ENCODE assay signal across 31 mouse cellular contexts in genomic region chr4:51627289-51627688, GRCm38 (mm10).
DNase-seq lines count a peak whose midpoint lies in the region; ATAC-seq lines count a peak whose summit lies in the region.
"Had no signal": no experiment of that assay in that cellular context is flagged by ENCODE, and none has a peak within 500 bp of the region (broad histone marks: within the 10 kb centered on the region; RNA-seq: fewer than 3 reads in every experiment).

No protein-coding gene starts in this region.

- H3K27me3 ChIP-seq in hindbrain, embryonic 15.5 days: no peaks in the 10 kb centered on the region
- H3K27me3 ChIP-seq in hindbrain, embryonic 12.5 days: no peaks in the 10 kb centered on the region
- no peaks in the 10 kb centered on the region for H3K27me3 ChIP-seq in midbrain, embryonic 15.5 days (replicated peaks)
- no peaks in the 10 kb centered on the region for H3K27me3 ChIP-seq in midbrain, embryonic 11.5 days (ENCODE audit: control insufficient read depth, insufficient read depth, low read length)
- H3K27me3 ChIP-seq: embryonic facial prominence, embryonic 12.5 days; heart, embryonic 12.5 days; limb, embryonic 12.5 days; liver, embryonic 15.5 days; megakaryocyte, embryonic 14.5 days had no signal

- H3K4me1 ChIP-seq in hindbrain, embryonic 15.5 days (replicated peaks): no peaks in the 10 kb centered on the region
- no peaks in the 10 kb centered on the region for H3K4me1 ChIP-seq in hindbrain, embryonic 12.5 days
- no peaks in the 10 kb centered on the region for H3K4me1 ChIP-seq in midbrain, embryonic 15.5 days
- no peaks in the 10 kb centered on the region for H3K4me1 ChIP-seq in midbrain, embryonic 11.5 days (ENCODE audit: control insufficient read depth, insufficient read depth, low read length)
- H3K4me1 ChIP-seq: embryonic facial prominence, embryonic 12.5 days; heart, embryonic 12.5 days; limb, embryonic 12.5 days; liver, embryonic 15.5 days; megakaryocyte, embryonic 14.5 days had no signal

- H3K27ac ChIP-seq in hindbrain, embryonic 15.5 days (replicated peaks): no peak overlapping the region
- no peak overlapping the region for H3K27ac ChIP-seq in hindbrain, embryonic 12.5 days
- no peak overlapping the region for H3K27ac ChIP-seq in midbrain, embryonic 15.5 days
- no peak overlapping the region for H3K27ac ChIP-seq in midbrain, embryonic 11.5 days (ENCODE audit: low read depth, low read length)
- H3K27ac ChIP-seq: embryonic facial prominence, embryonic 12.5 days; heart, adult 2 months; limb, embryonic 12.5 days; liver, embryonic 15.5 days; stomach, postnatal 0 days had no signal

- H3K9me3 ChIP-seq in hindbrain, embryonic 15.5 days: no peaks in the 10 kb centered on the region
- no peaks in the 10 kb centered on the region for H3K9me3 ChIP-seq in hindbrain, embryonic 12.5 days (replicated peaks)
- H3K9me3 ChIP-seq in midbrain, embryonic 15.5 days: no peaks in the 10 kb centered on the region
- H3K9me3 ChIP-seq in midbrain, embryonic 11.5 days (ENCODE audit: control insufficient read depth, low read length): no peaks in the 10 kb centered on the region
- H3K9me3 ChIP-seq: embryonic facial prominence, embryonic 12.5 days; heart, embryonic 12.5 days; limb, embryonic 12.5 days; liver, embryonic 15.5 days; megakaryocyte, embryonic 14.5 days had no signal

- H3K4me3 ChIP-seq in hindbrain, embryonic 15.5 days: no peak overlapping the region
- H3K4me3 ChIP-seq in hindbrain, embryonic 12.5 days: no peak overlapping the region
- H3K4me3 ChIP-seq in midbrain, embryonic 15.5 days: no peak overlapping the region
- H3K4me3 ChIP-seq in midbrain, embryonic 11.5 days (ENCODE audit: low read depth, low read length): no peak overlapping the region
- H3K4me3 ChIP-seq: embryonic facial prominence, embryonic 12.5 days; heart, adult 2 months; heart, embryonic 12.5 days; limb, embryonic 12.5 days; liver, embryonic 15.5 days; megakaryocyte, embryonic 14.5 days had no signal

- H3K4me2 ChIP-seq in hindbrain, embryonic 15.5 days: no peak overlapping the region
- H3K4me2 ChIP-seq in hindbrain, embryonic 12.5 days (replicated peaks): no peak overlapping the region
- H3K4me2 ChIP-seq in midbrain, embryonic 15.5 days: no peak overlapping the region
- no peak overlapping the region for H3K4me2 ChIP-seq in midbrain, embryonic 11.5 days
- H3K4me2 ChIP-seq: embryonic facial prominence, embryonic 12.5 days; heart, embryonic 12.5 days; limb, embryonic 12.5 days; liver, embryonic 15.5 days; lung, embryonic 14.5 days had no signal

- 44% methylated on average over 3 of the region's 3 CpGs for WGBS in hindbrain, embryonic 15.5 days
- 63% methylated on average over 3 of the region's 3 CpGs for WGBS in hindbrain, embryonic 12.5 days
- WGBS in midbrain, embryonic 15.5 days: 48% methylated on average over 3 of the region's 3 CpGs
- WGBS in midbrain, embryonic 11.5 days: 66% methylated on average over 3 of the region's 3 CpGs

- no peak for DNase-seq in midbrain, embryonic 11.5 days (ENCODE audit: low spot score, missing footprints)
- peak; percentile 36 for DNase-seq in brain, adult 2 months (ENCODE audit: low read depth, low spot score)
- peak; percentile 12 for DNase-seq in brain, embryonic 18.5 days (ENCODE audit: low read depth, low spot score)
- no peak for DNase-seq in urinary bladder, adult 2 months (ENCODE audit: low spot score)
- DNase-seq: adrenal gland, adult 2 months; adrenal gland, postnatal 36 days; B cell, adult 2 months; cerebellum, adult 11 months; cerebellum, adult 9-10 months; embryo, embryonic 11 days; heart, adult 2 months; heart, postnatal 4 days; kidney, adult 9 months; kidney, postnatal 14 days; layer of hippocampus, adult 9-11 months; lung, embryonic 14.5 days; lung, postnatal 14 days; right cerebral cortex, postnatal 4 days; thymus, adult 2 months; thymus, postnatal 36 days had no signal

- no peak overlapping the region for H3K9ac ChIP-seq in hindbrain, embryonic 15.5 days
- no peak overlapping the region for H3K9ac ChIP-seq in hindbrain, embryonic 12.5 days
- H3K9ac ChIP-seq in midbrain, embryonic 15.5 days: no peak overlapping the region
- H3K9ac ChIP-seq in midbrain, embryonic 11.5 days (ENCODE audit: low read length): no peak overlapping the region
- H3K9ac ChIP-seq: embryonic facial prominence, embryonic 12.5 days; heart, embryonic 12.5 days; limb, embryonic 12.5 days; liver, embryonic 15.5 days; lung, embryonic 14.5 days had no signal

- 0 out of 2 replicates have a peak, but pooled peaks have one; percentile 59 for ATAC-seq in hindbrain, embryonic 15.5 days (ENCODE audit: low FRiP score, low read depth)
- no peak for ATAC-seq in hindbrain, embryonic 12.5 days (ENCODE audit: low FRiP score)
- peak; percentile 75; the same call in 1 of the 2 replicates for ATAC-seq in midbrain, embryonic 15.5 days (replicated peaks)
- no peak for ATAC-seq in midbrain, embryonic 11.5 days (ENCODE audit: low FRiP score)
- ATAC-seq: activated CD4-positive, CD25-positive, alpha-beta regulatory T cell, adult 4 months; intestine, postnatal 0 days had no signal

- H3K36me3 ChIP-seq in hindbrain, embryonic 15.5 days: no peaks in the 10 kb centered on the region
- no peaks in the 10 kb centered on the region for H3K36me3 ChIP-seq in hindbrain, embryonic 12.5 days
- no peaks in the 10 kb centered on the region for H3K36me3 ChIP-seq in midbrain, embryonic 15.5 days (replicated peaks)
- H3K36me3 ChIP-seq in midbrain, embryonic 11.5 days (ENCODE audit: control insufficient read depth, insufficient read depth, low read length): no peaks in the 10 kb centered on the region
- H3K36me3 ChIP-seq: embryonic facial prominence, embryonic 12.5 days; heart, embryonic 12.5 days; limb, embryonic 12.5 days; liver, embryonic 15.5 days had no signal

Comparison
In these comparisons a context has a peak if more than half of its experiments do, and no peak if none do; other contexts are left out.
1. ATAC-seq: peak in hindbrain, embryonic 15.5 days (single experiment) and midbrain, embryonic 15.5 days (single experiment); none in hindbrain, embryonic 12.5 days (single experiment) and midbrain, embryonic 11.5 days (single experiment).
2. DNase-seq: peak in brain, adult 2 months (single experiment) and brain, embryonic 18.5 days (single experiment); none in midbrain, embryonic 11.5 days (single experiment) and urinary bladder, adult 2 months (single experiment).